Comparison of ENCODE assay signal across 11 mouse cellular contexts in the genomic region with DNA sequence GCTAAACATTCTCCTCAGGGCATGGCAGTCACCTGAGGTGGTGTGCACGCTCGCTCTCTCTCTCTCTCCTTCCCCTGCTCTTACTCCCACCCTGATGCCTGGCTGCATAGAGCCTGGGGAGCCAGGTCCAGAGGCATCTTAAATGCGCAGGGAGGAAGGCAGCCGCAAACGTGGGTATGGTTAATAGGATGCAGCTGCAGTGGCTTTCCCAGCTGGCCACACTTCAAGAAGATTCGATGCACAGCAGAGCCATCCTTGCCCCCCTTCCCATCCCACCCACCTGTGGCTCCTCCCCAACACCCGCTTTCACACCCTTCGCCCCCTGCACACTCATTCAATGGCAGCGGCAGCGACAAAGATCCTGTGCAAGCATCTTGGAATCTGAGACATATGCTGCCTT.
DNase-seq lines count a peak whose midpoint lies in the region; ATAC-seq lines count a peak whose summit lies in the region.
"Had no signal": no experiment of that assay in that cellular context is flagged by ENCODE, and none has a peak within 500 bp of the region (broad histone marks: within the 10 kb centered on the region; RNA-seq: fewer than 3 reads in every experiment).

No protein-coding gene starts in this region.

- H3K9me3 ChIP-seq in hindbrain, embryonic 10.5 days: no peaks in the 10 kb centered on the region
- no peaks in the 10 kb centered on the region for H3K9me3 ChIP-seq in hindbrain, embryonic 11.5 days (ENCODE audit: control insufficient read depth, low read length)
- no peaks in the 10 kb centered on the region for H3K9me3 ChIP-seq in embryonic facial prominence, embryonic 11.5 days (replicated peaks; ENCODE audit: control insufficient read depth, low read length)
- no peaks in the 10 kb centered on the region for H3K9me3 ChIP-seq in hindbrain, embryonic 14.5 days (ENCODE audit: control insufficient read depth, low read length)
- no peaks in the 10 kb centered on the region for H3K9me3 ChIP-seq in neural tube, embryonic 13.5 days
- no peaks in the 10 kb centered on the region for H3K9me3 ChIP-seq in intestine, embryonic 16.5 days (ENCODE audit: control insufficient read depth, low read length)
- H3K9me3 ChIP-seq: lung, embryonic 15.5 days had no signal

- no peak overlapping the region for H3K4me2 ChIP-seq in hindbrain, embryonic 11.5 days (replicated peaks; ENCODE audit: low read depth, low read length)
- no peak overlapping the region for H3K4me2 ChIP-seq in embryonic facial prominence, embryonic 11.5 days (ENCODE audit: low read depth, low read length)
- peak overlapping the region; percentile 20; the same call in 1 of the 2 replicates for H3K4me2 ChIP-seq in hindbrain, embryonic 14.5 days (replicated peaks)
- no peak overlapping the region for H3K4me2 ChIP-seq in neural tube, embryonic 13.5 days
- no peak overlapping the region for H3K4me2 ChIP-seq in intestine, embryonic 16.5 days (ENCODE audit: low read depth, low read length)
- H3K4me2 ChIP-seq: lung, embryonic 15.5 days had no signal

- WGBS in hindbrain, embryonic 10.5 days: 39% methylated on average over 10 of the region's 10 CpGs
- WGBS in hindbrain, embryonic 11.5 days: 35% methylated on average over 10 of the region's 10 CpGs
- 30% methylated on average over 10 of the region's 10 CpGs for WGBS in embryonic facial prominence, embryonic 11.5 days
- WGBS in hindbrain, embryonic 14.5 days: 26% methylated on average over 10 of the region's 10 CpGs
- WGBS in neural tube, embryonic 13.5 days: 43% methylated on average over 10 of the region's 10 CpGs
- 63% methylated on average over 10 of the region's 10 CpGs for WGBS in intestine, embryonic 16.5 days

- H3K9ac ChIP-seq in hindbrain, embryonic 11.5 days (ENCODE audit: low read depth, low read length): no peak overlapping the region
- H3K9ac ChIP-seq in embryonic facial prominence, embryonic 11.5 days (replicated peaks; ENCODE audit: low read length): no peak overlapping the region; the same call in 1 of the 2 replicates
- H3K9ac ChIP-seq in hindbrain, embryonic 14.5 days: peak overlapping the region; percentile 18; the same call in 1 of the 2 replicates
- H3K9ac ChIP-seq in neural tube, embryonic 13.5 days: peak overlapping the region; percentile 23; the same call in 1 of the 2 replicates
- H3K9ac ChIP-seq in intestine, embryonic 16.5 days (ENCODE audit: low read depth, low read length): no peak overlapping the region
- H3K9ac ChIP-seq: lung, embryonic 15.5 days had no signal

- intact Hi-C loops in left cerebral cortex, postnatal 10 days (cut with DNase I): no loop called here

- peak overlapping the region; percentile 24 for H3K27ac ChIP-seq in hindbrain, embryonic 10.5 days
- H3K27ac ChIP-seq in hindbrain, embryonic 11.5 days (ENCODE audit: low read depth, low read length): no peak overlapping the region
- no peak overlapping the region for H3K27ac ChIP-seq in embryonic facial prominence, embryonic 11.5 days (replicated peaks; ENCODE audit: low read depth, low read length)
- H3K27ac ChIP-seq in hindbrain, embryonic 14.5 days: peak overlapping the region; percentile 21; the same call in 1 of the 2 replicates
- H3K27ac ChIP-seq in neural tube, embryonic 13.5 days (replicated peaks): peak overlapping the region; percentile 49; the same call in 1 of the 2 replicates
- no peak overlapping the region for H3K27ac ChIP-seq in intestine, embryonic 16.5 days (ENCODE audit: low read length)
- H3K27ac ChIP-seq: lung, embryonic 15.5 days had no signal

- H3K4me1 ChIP-seq in hindbrain, embryonic 10.5 days (replicated peaks): peaks cover 48% of the 10 kb centered on the region
- H3K4me1 ChIP-seq in hindbrain, embryonic 11.5 days (replicated peaks; ENCODE audit: control insufficient read depth, insufficient read depth, low read length): peaks cover 11% of the 10 kb centered on the region; the same call in 1 of the 2 replicates
- peaks cover 11% of the 10 kb centered on the region for H3K4me1 ChIP-seq in embryonic facial prominence, embryonic 11.5 days (ENCODE audit: control insufficient read depth, insufficient read depth, low read length)
- peaks cover 21% of the 10 kb centered on the region for H3K4me1 ChIP-seq in hindbrain, embryonic 14.5 days (replicated peaks; ENCODE audit: control insufficient read depth, insufficient read depth, low read length)
- H3K4me1 ChIP-seq in neural tube, embryonic 13.5 days (replicated peaks): peaks cover 44% of the 10 kb centered on the region
- H3K4me1 ChIP-seq in intestine, embryonic 16.5 days (ENCODE audit: control insufficient read depth, insufficient read depth, low read length): peaks cover 13% of the 10 kb centered on the region; the same call in 1 of the 2 replicates

- ATAC-seq in hindbrain, embryonic 11.5 days (ENCODE audit: low FRiP score): no peak
- peak; percentile 70; the same call in 1 of the 2 replicates for ATAC-seq in embryonic facial prominence, embryonic 11.5 days (replicated peaks; ENCODE audit: insufficient number of reproducible peaks, low FRiP score, low TSS enrichment, low read depth)
- no peak for ATAC-seq in hindbrain, embryonic 14.5 days (ENCODE audit: low FRiP score)
- no peak; the same call in 1 of the 2 replicates for ATAC-seq in neural tube, embryonic 13.5 days (ENCODE audit: low read depth)
- ATAC-seq in intestine, embryonic 16.5 days: no peak

- H3K4me3 ChIP-seq in hindbrain, embryonic 10.5 days: no peak overlapping the region
- H3K4me3 ChIP-seq in hindbrain, embryonic 11.5 days (ENCODE audit: low read depth, low read length): no peak overlapping the region
- H3K4me3 ChIP-seq in embryonic facial prominence, embryonic 11.5 days (ENCODE audit: low read depth, low read length): no peak overlapping the region
- H3K4me3 ChIP-seq in hindbrain, embryonic 14.5 days (replicated peaks; ENCODE audit: low read length): no peak overlapping the region
- H3K4me3 ChIP-seq in neural tube, embryonic 13.5 days: no peak overlapping the region
- no peak overlapping the region for H3K4me3 ChIP-seq in intestine, embryonic 16.5 days (ENCODE audit: low read length)
- H3K4me3 ChIP-seq: lung, embryonic 15.5 days had no signal

- no peaks in the 10 kb centered on the region for H3K27me3 ChIP-seq in hindbrain, embryonic 10.5 days (ENCODE audit: insufficient read depth, poor library complexity, severe bottlenecking)
- no peaks in the 10 kb centered on the region for H3K27me3 ChIP-seq in hindbrain, embryonic 11.5 days (ENCODE audit: control insufficient read depth, insufficient read depth, low read length)
- H3K27me3 ChIP-seq in embryonic facial prominence, embryonic 11.5 days (ENCODE audit: control insufficient read depth, insufficient read depth, low read length): no peaks in the 10 kb centered on the region
- no peaks in the 10 kb centered on the region for H3K27me3 ChIP-seq in hindbrain, embryonic 14.5 days (ENCODE audit: control insufficient read depth, insufficient read depth, low read length)
- H3K27me3 ChIP-seq in neural tube, embryonic 13.5 days: no peaks in the 10 kb centered on the region
- no peaks in the 10 kb centered on the region for H3K27me3 ChIP-seq in intestine, embryonic 16.5 days (replicated peaks; ENCODE audit: control insufficient read depth, insufficient read depth, low read length)
- H3K27me3 ChIP-seq: lung, embryonic 15.5 days had no signal

- no peaks in the 10 kb centered on the region for H3K36me3 ChIP-seq in hindbrain, embryonic 10.5 days
- no peaks in the 10 kb centered on the region for H3K36me3 ChIP-seq in hindbrain, embryonic 11.5 days (ENCODE audit: control insufficient read depth, insufficient read depth, low read length)
- H3K36me3 ChIP-seq in embryonic facial prominence, embryonic 11.5 days (replicated peaks; ENCODE audit: control insufficient read depth, insufficient read depth, low read depth, low read length): no peaks in the 10 kb centered on the region
- H3K36me3 ChIP-seq in hindbrain, embryonic 14.5 days (replicated peaks; ENCODE audit: control insufficient read depth, insufficient read depth): no peaks in the 10 kb centered on the region
- H3K36me3 ChIP-seq in neural tube, embryonic 13.5 days: no peaks in the 10 kb centered on the region
- H3K36me3 ChIP-seq in intestine, embryonic 16.5 days (ENCODE audit: control insufficient read depth, insufficient read depth, low read length): no peaks in the 10 kb centered on the region
- H3K36me3 ChIP-seq: lung, embryonic 15.5 days had no signal

- DNase-seq in hindbrain, embryonic 10.5 days (ENCODE audit: low spot score): no peak
- no peak for DNase-seq in hindbrain, embryonic 11.5 days (ENCODE audit: low spot score)
- peak; percentile 67 for DNase-seq in embryonic facial prominence, embryonic 11.5 days (ENCODE audit: low spot score)
- no peak for DNase-seq in hindbrain, embryonic 14.5 days (ENCODE audit: low spot score)
- no peak for DNase-seq in left cerebral cortex, postnatal 10 days (ENCODE audit: extremely low spot score in 1 of 2, low spot score in 2 of 2)
- DNase-seq in layer of hippocampus, adult 9-10 months (ENCODE audit: low spot score): no peak
- DNase-seq: cerebellum, adult 11 months; layer of hippocampus, postnatal 36 days had no signal

Comparison
In these comparisons a context has a peak if more than half of its experiments do, and no peak if none do; other contexts are left out.
1. H3K27ac ChIP-seq: peak in hindbrain, embryonic 10.5 days (single experiment), hindbrain, embryonic 14.5 days (single experiment) and neural tube, embryonic 13.5 days (single experiment); none in hindbrain, embryonic 11.5 days (single experiment), embryonic facial prominence, embryonic 11.5 days (single experiment) and intestine, embryonic 16.5 days (single experiment).
2. H3K9ac ChIP-seq: peak in hindbrain, embryonic 14.5 days (single experiment) and neural tube, embryonic 13.5 days (single experiment); none in hindbrain, embryonic 11.5 days (single experiment), embryonic facial prominence, embryonic 11.5 days (single experiment) and intestine, embryonic 16.5 days (single experiment).